Comparison of ENCODE assay signal across 21 mouse cellular contexts in the genomic region with DNA sequence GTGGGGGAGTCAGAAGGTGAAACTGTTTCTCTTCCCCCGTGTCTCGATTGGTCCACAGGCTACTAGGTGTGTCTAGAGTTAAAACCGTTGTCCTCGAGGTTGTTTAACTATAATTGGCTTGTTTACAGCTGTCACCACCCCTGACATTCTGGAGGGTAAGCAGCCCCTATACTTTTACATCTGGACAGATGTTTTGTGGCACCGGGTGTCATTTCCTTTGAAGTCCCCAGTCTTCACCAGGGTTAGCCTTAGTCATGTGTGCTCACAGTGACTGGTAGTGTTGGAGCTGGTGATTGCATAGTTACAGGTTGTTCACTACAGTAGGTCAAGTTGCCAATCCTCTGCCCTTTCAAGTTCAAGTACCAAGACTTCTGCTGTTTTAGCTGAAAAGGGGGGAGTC.
"Had no signal": no experiment of that assay in that cellular context is flagged by ENCODE, and none has a peak within 500 bp of the region (broad histone marks: within the 10 kb centered on the region; RNA-seq: fewer than 3 reads in every experiment).

No protein-coding gene starts in this region.

- H3K36me3 ChIP-seq: kidney, embryonic 15.5 days; limb, embryonic 10.5 days; limb, embryonic 13.5 days; liver, embryonic 12.5 days; liver, embryonic 15.5 days; lung, embryonic 15.5 days; neural tube, embryonic 13.5 days; stomach, embryonic 15.5 days had no signal

- H3K4me1 ChIP-seq: liver, embryonic 12.5 days; liver, embryonic 15.5 days had no signal

- H3K27me3 ChIP-seq: kidney, embryonic 15.5 days; liver, embryonic 12.5 days; liver, embryonic 15.5 days; lung, embryonic 15.5 days; stomach, embryonic 15.5 days had no signal

- ATAC-seq: liver, embryonic 12.5 days had no signal

- H3K4me3 ChIP-seq: kidney, embryonic 15.5 days; limb, embryonic 10.5 days; limb, embryonic 13.5 days; liver, embryonic 12.5 days; liver, embryonic 15.5 days; lung, embryonic 15.5 days; neural tube, embryonic 13.5 days; stomach, embryonic 15.5 days had no signal

- H3K9ac ChIP-seq: kidney, embryonic 15.5 days; limb, embryonic 13.5 days; liver, embryonic 12.5 days; liver, embryonic 15.5 days; lung, embryonic 15.5 days; neural tube, embryonic 13.5 days; stomach, embryonic 15.5 days had no signal

- H3K4me2 ChIP-seq: kidney, embryonic 15.5 days; limb, embryonic 13.5 days; liver, embryonic 12.5 days; liver, embryonic 15.5 days; lung, embryonic 15.5 days; midbrain, embryonic 11.5 days; neural tube, embryonic 13.5 days; stomach, embryonic 15.5 days had no signal

- DNase-seq: kidney, adult 8-10 months; kidney, postnatal 14 days; kidney, postnatal 4 days; liver; lung, adult 18-20 months; lung, postnatal 10 days; lung, postnatal 36 days; midbrain, embryonic 14.5 days; retina, postnatal 1 day; right cerebral cortex, postnatal 25 days; spleen, adult 18-20 months; thymus, postnatal 25 days had no signal

- H3K9me3 ChIP-seq: kidney, embryonic 15.5 days; limb, embryonic 10.5 days; limb, embryonic 13.5 days; liver, embryonic 12.5 days; liver, embryonic 15.5 days; lung, embryonic 15.5 days; neural tube, embryonic 13.5 days; stomach, embryonic 15.5 days had no signal

- H3K27ac ChIP-seq: kidney, embryonic 15.5 days; limb, embryonic 10.5 days; limb, embryonic 13.5 days; liver, embryonic 12.5 days; liver, embryonic 15.5 days; lung, embryonic 15.5 days; neural tube, embryonic 13.5 days; stomach, embryonic 15.5 days had no signal
